Mouse (Mus musculus): ENCODE results near the gene Zbtb33. TPM values are rescaled to one million over a fixed set of nuclear protein-coding genes. Genes with fewer than 3 reads are reported as not detected.

Zbtb33 gene
- total RNA-seq, 2 experiments from 2014 or later = 28.0 to 36.1 TPM

Small RNA genes within 50 kb of the gene (microRNA-seq; reads per million reads assigned to microRNA genes)
- gene Mir3110 (ENCODE audit: borderline number of aligned reads in 2 of 2) = 0 to 0.95 reads per million in 2 experiments

Other genes with a start within 250 kb of the Zbtb33 start
- gene Btg1-ps1, start 171.0 kb upstream of the Zbtb33 start, total RNA-seq (2021) = not detected
- not detected for gene Btg1-ps2, start 146.7 kb upstream of the Zbtb33 start, total RNA-seq (2021)
- not detected for gene Rhox10, start 123.3 kb upstream of the Zbtb33 start, total RNA-seq (2021)
- gene Rhox11, start 104.7 kb upstream of the Zbtb33 start, total RNA-seq (2021) = not detected
- gene Rhox12, start 78.9 kb upstream of the Zbtb33 start, total RNA-seq (2021) = not detected
- gene Rhox13, start 68.6 kb upstream of the Zbtb33 start, total RNA-seq (2021) = not detected
- gene Tmem255a, start 62.6 kb downstream of the Zbtb33 start, total RNA-seq (2021) = 10 to 100 TPM; 20.4 to 38.1 TPM
- not detected for gene Atp1b4, start 126.4 kb downstream of the Zbtb33 start, total RNA-seq (2021)

Measured in adrenal gland, adult 18-20 months (tissue).